Mouse (Mus musculus) forebrain, embryonic 15.5 days (tissue): Measurements from ENCODE around the gene Mtmr3. TPM values are rescaled to one million over a fixed set of nuclear protein-coding genes. Genes with fewer than 3 reads are reported as not detected.

Experiments used
- ATAC-seq: fragments of 200-750 bp; cut with Nextera tagmentation; replicated peaks from 2 replicates; pipeline ENCODE4 v1.8.0; 2017; ENCODE audit warnings: mild to moderate bottlenecking, moderate TSS enrichment, moderate library complexity
- H3K27ac ChIP-seq: fragments of 300-500 bp; sonication (generic); replicated peaks from 2 replicates; pipeline ENCODE4 v1.5.1; 2015; ENCODE audit warnings: mild to moderate bottlenecking, inconsistent platforms
- H3K27me3 ChIP-seq: fragments of 300-500 bp; sonication (generic); 2 replicates; pipeline ENCODE4 v1.6.1; 2015; ENCODE audit warnings: inconsistent platforms
- H3K36me3 ChIP-seq: fragments of 300-500 bp; sonication (generic); 2 replicates; pipeline ENCODE4 v1.6.1; 2015; ENCODE audit warnings: mild to moderate bottlenecking, inconsistent platforms
- H3K4me1 ChIP-seq: fragments of 300-500 bp; sonication (generic); 2 replicates; pipeline ENCODE4 v1.6.1; 2015; ENCODE audit warnings: inconsistent platforms
- H3K4me2 ChIP-seq: fragments of 300-500 bp; sonication (generic); replicated peaks from 2 replicates; pipeline ENCODE4 v1.6.1; 2015; ENCODE audit warnings: mild to moderate bottlenecking, inconsistent platforms
- H3K4me3 ChIP-seq: fragments of 300-500 bp; sonication (generic); 2 replicates; pipeline ENCODE4 v1.5.1; 2015; ENCODE audit warnings: mild to moderate bottlenecking, inconsistent platforms
- H3K9ac ChIP-seq: fragments of 300-500 bp; sonication (generic); replicated peaks from 2 replicates; pipeline ENCODE4 v1.6.1; 2015; ENCODE audit warnings: mild to moderate bottlenecking, inconsistent platforms
- H3K9me3 ChIP-seq: fragments of 300-500 bp; sonication (generic); 2 replicates; pipeline ENCODE4 v1.6.1; 2016; ENCODE audit warnings: inconsistent platforms
- WGBS: fragments of 180-500 bp; shearing (Covaris S2); methylation state at CpG from one replicate; pipeline ENCODE4 v1.1.7; 2015; ENCODE audit warnings: mixed read lengths; 5-methylcytosine and 5-hydroxymethylcytosine counted together
- polyA plus RNA-seq: library from polyadenylated mRNA; unstranded; fragments of >200 nt; fragmentation: Nextera tagmentation; extraction: Ambion mirVana; gene quantifications from 2 replicates; pipeline ENCODE4 v1.2.1, GENCODE M21; 2015

Gene Mtmr3
- polyA plus RNA-seq, 1 experiment from 2014 or later = 42.0 TPM

- Histone ChIP-seq H3K4me1 (no peaks in the 10 kb centered on the region), H3K27ac (no peak overlapping the region), H3K36me3 (no peaks in the 10 kb centered on the region), H3K9ac (no peak overlapping the region), H3K4me3 (no peak overlapping the region), H3K27me3 (no peaks in the 10 kb centered on the region), H3K4me2 (no peak overlapping the region), H3K9me3 (no peaks in the 10 kb centered on the region)
- ATAC-seq = no peak
- 87% methylated on average over 12 of the region's 12 CpGs for WGBS
Observed at GRCm38 (mm10) chr11:4452467-4453184, 142.0 kb downstream of the Mtmr3 start.

- 20% methylated on average over 9 of the region's 9 CpGs for WGBS
- H3K4me3 ChIP-seq = no peak overlapping the region
- H3K9me3 ChIP-seq = no peaks in the 10 kb centered on the region
- H3K4me2 ChIP-seq = no peak overlapping the region
- no peaks in the 10 kb centered on the region for H3K36me3 ChIP-seq
- no peaks in the 10 kb centered on the region for H3K27me3 ChIP-seq
- no peak overlapping the region for H3K9ac ChIP-seq
- no peaks in the 10 kb centered on the region for H3K4me1 ChIP-seq
- no peak overlapping the region for H3K27ac ChIP-seq
- no peak for ATAC-seq
Observed at GRCm38 (mm10) chr11:4451116-4451515, 143.5 kb downstream of the Mtmr3 start.

- no peak overlapping the region for H3K9ac ChIP-seq
- H3K4me1 ChIP-seq = no peaks in the 10 kb centered on the region
- H3K27ac ChIP-seq = no peak overlapping the region
- no peak overlapping the region for H3K4me3 ChIP-seq
- no peak for ATAC-seq
- H3K36me3 ChIP-seq = no peaks in the 10 kb centered on the region
- H3K9me3 ChIP-seq = no peaks in the 10 kb centered on the region
- H3K4me2 ChIP-seq = no peak overlapping the region
- WGBS = 84% methylated on average over 9 of the region's 9 CpGs
- H3K27me3 ChIP-seq = no peaks in the 10 kb centered on the region
Observed at GRCm38 (mm10) chr11:4446195-4446868, 148.3 kb downstream of the Mtmr3 start.

DNA sequence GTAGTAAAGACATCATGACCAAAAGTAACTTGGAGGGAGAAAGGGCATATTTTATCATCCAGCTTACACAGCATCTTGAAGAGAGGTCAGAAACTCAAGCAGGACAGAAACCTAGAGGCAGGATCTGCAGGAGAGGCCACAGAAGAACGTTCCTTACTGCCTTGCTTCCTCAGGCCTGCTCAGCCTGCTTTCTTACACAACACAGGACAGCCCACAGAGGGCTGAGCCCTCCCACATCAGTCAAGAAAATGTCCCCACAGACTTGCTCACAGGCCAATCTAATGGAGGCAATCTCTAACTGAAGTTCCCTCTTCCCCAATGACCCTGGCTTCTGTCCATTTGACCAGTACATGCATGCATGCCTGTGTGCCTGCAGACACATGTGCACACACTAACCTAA, 152.4 kb downstream of the Mtmr3 start:
- no peak overlapping the region for H3K4me2 ChIP-seq
- no peaks in the 10 kb centered on the region for H3K4me1 ChIP-seq
- H3K36me3 ChIP-seq = no peaks in the 10 kb centered on the region
- no peak for ATAC-seq
- H3K4me3 ChIP-seq = no peak overlapping the region
- H3K9ac ChIP-seq = no peak overlapping the region
- no peaks in the 10 kb centered on the region for H3K27me3 ChIP-seq
- H3K9me3 ChIP-seq = no peaks in the 10 kb centered on the region
- 69% methylated on average over 1 of the region's 1 CpGs for WGBS
- H3K27ac ChIP-seq = no peak overlapping the region

GRCm38 (mm10) chr11:4440978-4441377, 153.7 kb downstream of the Mtmr3 start, which contains the start of gene Hormad2:
Hormad2 (minus strand) TSS chr11:4441105.
- no peak within 1 kb of the TSS for H3K4me2 ChIP-seq
- no peaks in the 10 kb centered on the region for H3K4me1 ChIP-seq
- H3K9ac ChIP-seq = no peak within 1 kb of the TSS
- 59% methylated on average over 19 of the region's 19 CpGs for WGBS
- no peaks in the 10 kb centered on the region for H3K27me3 ChIP-seq
- no peaks in the 10 kb centered on the region for H3K9me3 ChIP-seq
- H3K27ac ChIP-seq = no peak within 1 kb of the TSS
- H3K4me3 ChIP-seq = no peak within 1 kb of the TSS
- no peaks in the 10 kb centered on the region for H3K36me3 ChIP-seq
- ATAC-seq = no peak

GRCm38 (mm10) chr11:4438211-4438610, 156.5 kb downstream of the Mtmr3 start:
- Histone ChIP-seq H3K27ac (no peak overlapping the region), H3K9ac (no peak overlapping the region), H3K9me3 (no peaks in the 10 kb centered on the region), H3K4me3 (no peak overlapping the region), H3K4me2 (no peak overlapping the region), H3K27me3 (no peaks in the 10 kb centered on the region), H3K4me1 (no peaks in the 10 kb centered on the region), H3K36me3 (no peaks in the 10 kb centered on the region)
- WGBS = 61% methylated on average over 2 of the region's 2 CpGs
- no peak for ATAC-seq

GRCm38 (mm10) chr11:4437318-4437717, 157.3 kb downstream of the Mtmr3 start:
- Histone ChIP-seq H3K4me1 (no peaks in the 10 kb centered on the region), H3K4me3 (no peak overlapping the region), H3K4me2 (no peak overlapping the region), H3K9me3 (no peaks in the 10 kb centered on the region), H3K27me3 (no peaks in the 10 kb centered on the region), H3K36me3 (no peaks in the 10 kb centered on the region), H3K27ac (no peak overlapping the region), H3K9ac (no peak overlapping the region)
- no peak for ATAC-seq
- WGBS = 82% methylated on average over 1 of the region's 1 CpGs

- no peak for ATAC-seq
Observed at GRCm38 (mm10) chr11:4436631-4437030, 158.0 kb downstream of the Mtmr3 start.

DNA sequence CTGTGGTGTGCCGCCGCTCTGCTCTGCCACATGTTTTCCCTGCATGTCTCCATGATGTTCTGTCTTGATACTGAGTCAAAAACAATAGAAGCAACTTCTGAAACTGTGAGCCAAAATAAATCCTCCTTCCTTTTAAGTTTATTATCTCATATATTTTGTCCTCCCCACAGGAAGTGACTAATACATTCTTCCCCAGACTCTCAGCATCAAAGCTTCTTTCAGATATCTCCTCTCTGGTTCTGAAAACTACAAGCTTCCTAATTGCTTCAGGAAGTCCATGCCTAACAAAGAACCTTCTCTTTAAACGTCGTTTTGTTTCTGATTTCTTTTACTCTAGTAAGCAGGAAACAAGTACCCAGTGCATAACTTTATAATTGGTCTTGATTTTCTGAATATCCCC, 160.2 kb downstream of the Mtmr3 start:
- WGBS = 45% methylated on average over 4 of the region's 4 CpGs
- Histone ChIP-seq H3K4me3 (no peak overlapping the region), H3K9ac (no peak overlapping the region), H3K9me3 (no peaks in the 10 kb centered on the region), H3K27ac (no peak overlapping the region), H3K27me3 (no peaks in the 10 kb centered on the region), H3K4me2 (no peak overlapping the region), H3K4me1 (no peaks in the 10 kb centered on the region), H3K36me3 (no peaks in the 10 kb centered on the region)
- no peak for ATAC-seq

More at GRCm38 (mm10) chr11:4436631-4437030, 158.0 kb downstream of the Mtmr3 start:
- Histone ChIP-seq H3K36me3 (no peaks in the 10 kb centered on the region), H3K9ac (no peak overlapping the region), H3K4me2 (no peak overlapping the region), H3K4me1 (no peaks in the 10 kb centered on the region), H3K9me3 (no peaks in the 10 kb centered on the region), H3K27me3 (no peaks in the 10 kb centered on the region), H3K4me3 (no peak overlapping the region), H3K27ac (no peak overlapping the region)
- 77% methylated on average over 3 of the region's 3 CpGs for WGBS

Other genes with a start within 250 kb of the Mtmr3 start
- not detected in 2 replicates for gene Hormad2, start 153.8 kb downstream of the Mtmr3 start, polyA plus RNA-seq
- not detected in 2 replicates for gene Gm11032, start 25.2 kb upstream of the Mtmr3 start, polyA plus RNA-seq
- 24.0 and 27.1 TPM in 2 replicates for gene Ascc2, start 42.9 kb upstream of the Mtmr3 start, polyA plus RNA-seq
- gene Uqcr10, start 109.5 kb upstream of the Mtmr3 start, polyA plus RNA-seq = 538 and 557 TPM in 2 replicates
- gene Zmat5, start 109.8 kb upstream of the Mtmr3 start, polyA plus RNA-seq = 72.3 and 78.4 TPM in 2 replicates
- 1.3 and 1.8 TPM in 2 replicates for gene Cabp7, start 151.9 kb upstream of the Mtmr3 start, polyA plus RNA-seq